Mouse (Mus musculus) CD4-positive helper T cell, adult 2 months (primary cell): Measurements from ENCODE around the gene Mmgt2.

Experiments used
- DNase-seq: peaks from one replicate; pipeline ENCODE4 v3.0.0-alpha.2; 2012; ENCODE audit warnings: low read depth, missing footprints, low spot score

Mmgt2 gene

GRCm38 (mm10) chr11:62648591-62649391, at the start of gene Mmgt2:
TSS of gene Mmgt2 (plus strand) at chr11:62648664.
- DNase-seq, result peak; percentile 93

- peak; percentile 24 for DNase-seq
Measured at GRCm38 (mm10) chr11:62601732-62602618, 46.5 kb upstream of the Mmgt2 start.

- peak; percentile 99 for DNase-seq
Measured at GRCm38 (mm10) chr11:62602619-62603311, 45.7 kb upstream of the Mmgt2 start.

- peak; percentile 64 for DNase-seq
Measured at GRCm38 (mm10) chr11:62603312-62604056, 45.0 kb upstream of the Mmgt2 start.

- DNase-seq, result no peak
Measured at GRCm38 (mm10) chr11:62604123-62604706, 44.2 kb upstream of the Mmgt2 start.

- no peak for DNase-seq
Measured at GRCm38 (mm10) chr11:62604886-62605618, 43.4 kb upstream of the Mmgt2 start.

- no peak for DNase-seq
Measured at GRCm38 (mm10) chr11:62605619-62606298, 42.7 kb upstream of the Mmgt2 start.

GRCm38 (mm10) chr11:62606299-62607169, 41.9 kb upstream of the Mmgt2 start:
- DNase-seq, result no peak

GRCm38 (mm10) chr11:62607170-62607951, 41.1 kb upstream of the Mmgt2 start:
- no peak for DNase-seq

- no peak for DNase-seq
Measured at GRCm38 (mm10) chr11:62607952-62608201, 40.6 kb upstream of the Mmgt2 start.

GRCm38 (mm10) chr11:62608826-62609675, 39.4 kb upstream of the Mmgt2 start:
- DNase-seq, result no peak

- DNase-seq, result no peak
Measured at GRCm38 (mm10) chr11:62610304-62610703, 38.2 kb upstream of the Mmgt2 start.

GRCm38 (mm10) chr11:62612604-62613003, 35.9 kb upstream of the Mmgt2 start:
- DNase-seq, result no peak

- DNase-seq, result peak; percentile 86
Measured at GRCm38 (mm10) chr11:62613657-62614365, 34.7 kb upstream of the Mmgt2 start.

GRCm38 (mm10) chr11:62614876-62615410, 33.5 kb upstream of the Mmgt2 start:
- no peak for DNase-seq

GRCm38 (mm10) chr11:62615456-62615855, 33.0 kb upstream of the Mmgt2 start:
- no peak for DNase-seq
